Mouse (Mus musculus) lung, adult 18-20 months (tissue): Measurements from ENCODE around the gene Zfp616.

ENCODE experiments used
- DNase-seq, 2 experiments: peaks; one replicate each; pipeline ENCODE4 v3.0.0; 2022; ENCODE audit warnings: mixed read lengths in 2 of 2

Zfp616 gene

DNA sequence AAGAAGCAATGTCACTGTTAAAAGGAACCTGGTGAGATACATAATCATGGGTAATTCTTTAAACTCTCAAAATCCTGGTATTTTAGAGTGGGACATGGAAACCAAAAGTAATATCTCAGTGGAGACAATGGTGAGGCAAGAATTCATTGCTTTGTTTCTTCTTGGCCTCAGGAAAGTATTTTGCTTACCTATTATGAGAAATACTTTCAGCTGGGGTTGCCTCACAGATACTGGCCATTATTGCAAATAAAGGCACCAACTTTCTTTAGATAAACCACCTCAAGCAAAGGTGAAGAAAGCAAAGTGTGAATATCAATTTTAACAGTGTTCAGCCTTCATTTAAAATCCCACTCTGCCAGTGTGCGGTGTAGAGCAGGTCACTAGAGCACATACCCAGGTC lies at the start of gene Zfp616:
TSS of gene Zfp616 (plus strand) at position 301 of the 400 bp plus-strand sequence.
- no peak for DNase-seq

DNA sequence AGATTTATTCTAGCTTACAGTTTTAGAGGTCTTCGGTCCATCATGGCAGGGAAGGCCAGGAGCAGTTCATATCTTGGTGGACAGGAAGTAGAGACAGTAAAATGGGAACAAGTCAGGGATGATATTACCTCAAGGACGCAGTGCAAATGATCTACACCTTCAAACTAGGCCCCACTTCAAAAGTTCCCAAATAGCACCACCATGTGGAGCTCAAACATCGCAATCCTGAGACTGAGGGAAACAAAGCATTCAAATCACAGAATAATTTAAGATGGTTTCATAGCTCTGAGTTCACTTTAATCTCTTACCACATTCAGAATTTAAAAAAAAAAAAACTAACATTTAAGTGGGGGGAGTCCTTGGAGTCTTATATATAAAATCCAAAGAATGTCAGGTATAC lies 18.4 kb upstream of the Zfp616 start:
- DNase-seq, result no peak

DNA sequence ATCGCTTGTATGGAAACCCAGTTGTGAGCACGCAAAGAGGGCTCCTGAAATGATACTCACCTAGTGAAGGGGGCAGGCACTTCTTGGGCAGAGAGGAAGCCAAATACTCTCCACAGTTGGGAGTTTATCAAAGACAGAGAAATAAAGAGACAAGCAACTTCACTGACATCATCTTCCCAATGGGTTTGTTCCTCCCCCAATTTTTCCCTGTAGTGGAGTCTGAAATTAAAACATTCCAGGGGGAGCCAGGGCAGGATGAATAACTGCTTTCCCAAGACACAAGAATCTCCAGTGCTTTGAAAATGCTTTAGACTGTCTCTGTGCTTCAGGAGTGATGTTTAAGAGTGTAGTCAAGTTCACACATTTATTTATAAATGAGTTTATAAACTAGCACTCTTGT lies 13.3 kb upstream of the Zfp616 start, which contains the start of the genes Olfr139 and Olfr399:
TSS of gene Olfr139 (minus strand) at position 101 of the 400 bp plus-strand sequence.
TSS of gene Olfr399 (minus strand) at position 165 of the 400 bp plus-strand sequence.
- DNase-seq, result no peak

DNA sequence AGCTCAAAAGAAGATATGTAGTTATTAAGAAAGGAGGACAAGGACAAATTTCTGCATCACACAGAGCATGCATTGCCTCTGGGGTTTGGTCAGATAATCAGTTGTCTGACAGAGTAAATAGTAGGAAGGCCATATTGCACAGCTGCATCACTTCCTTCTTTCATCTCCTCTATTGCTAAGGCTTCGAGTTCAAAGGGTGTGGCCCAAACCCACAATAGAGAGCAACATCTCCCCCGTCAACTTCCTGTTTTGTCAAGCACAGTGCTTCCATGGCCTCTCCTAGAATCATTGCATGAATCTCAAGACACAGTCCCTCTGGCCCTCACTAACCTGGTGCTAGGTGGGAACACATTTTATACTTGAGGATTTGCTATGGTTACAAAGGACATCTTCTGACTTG lies 31.0 kb downstream of the Zfp616 start:
- peak; percentile 2 to 5 for DNase-seq

DNA sequence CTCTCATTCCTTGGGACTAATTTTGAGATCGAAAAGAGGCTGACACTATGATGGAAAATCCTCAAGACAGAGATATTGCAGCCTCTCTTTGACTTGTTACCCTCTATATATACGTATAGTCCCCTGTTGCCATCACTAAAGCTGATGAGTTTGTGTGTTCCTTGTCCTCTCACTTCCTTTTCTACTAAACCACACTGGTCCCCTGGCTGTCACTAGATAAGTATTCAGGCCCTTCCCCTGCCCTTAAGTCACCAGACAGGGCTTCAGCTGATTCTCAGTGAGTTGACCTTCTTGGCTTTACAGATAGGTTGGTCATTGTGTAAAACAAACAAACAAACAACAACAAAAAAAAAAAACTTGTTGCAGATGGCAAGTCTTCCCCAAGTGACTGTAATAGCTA lies 31.8 kb downstream of the Zfp616 start:
- no peak for DNase-seq

DNA sequence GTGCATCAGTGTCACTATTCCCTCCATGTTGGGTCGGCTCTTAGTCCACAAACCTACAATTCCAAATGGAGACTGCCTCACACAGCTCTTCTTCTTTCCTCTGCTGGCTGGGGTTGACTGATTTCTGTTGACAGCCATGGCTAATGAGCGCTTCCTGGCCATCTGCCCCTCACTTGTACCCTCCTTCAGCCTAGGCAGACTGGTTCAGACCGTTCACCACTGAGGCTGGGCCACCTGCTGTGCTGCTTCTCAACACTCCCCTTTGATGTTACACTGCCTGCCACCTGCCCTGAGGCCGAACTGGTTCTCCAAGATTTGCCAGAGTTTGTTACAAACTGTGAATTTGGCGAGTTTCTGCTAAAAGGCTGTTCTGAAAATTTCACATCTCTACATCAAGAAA lies 35.3 kb downstream of the Zfp616 start:
- no peak for DNase-seq

DNA sequence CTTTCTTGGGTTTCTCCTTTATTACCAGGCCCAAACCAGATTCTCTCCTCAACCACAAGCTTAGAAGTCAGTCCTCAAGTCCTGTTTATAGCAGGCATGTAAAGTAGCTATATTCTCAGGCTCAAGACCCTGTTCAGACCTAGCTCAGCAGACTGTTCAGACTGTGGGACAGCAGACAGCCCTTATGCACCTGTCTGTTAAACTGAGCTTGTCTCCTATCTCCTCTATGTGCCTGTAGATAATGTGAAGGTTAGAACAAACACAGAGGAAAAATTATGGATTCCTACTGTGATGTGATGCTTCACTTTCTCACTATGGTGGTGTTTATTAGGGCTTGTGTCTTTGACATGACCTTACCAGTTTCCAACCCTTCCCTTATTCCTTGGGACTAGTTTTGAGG lies 43.7 kb downstream of the Zfp616 start, which contains the start of gene Olfr401:
TSS of gene Olfr401 (plus strand) at position 301 of the 400 bp plus-strand sequence.
- no peak for DNase-seq
